Mouse (Mus musculus): ENCODE results near the gene Ptgdr.
"Not testable (repeated sequence)": the region's sequence is repeated elsewhere in the genome, so short reads cannot be mapped to it uniquely, and the experiment has no call there.

Gene Ptgdr

DNA sequence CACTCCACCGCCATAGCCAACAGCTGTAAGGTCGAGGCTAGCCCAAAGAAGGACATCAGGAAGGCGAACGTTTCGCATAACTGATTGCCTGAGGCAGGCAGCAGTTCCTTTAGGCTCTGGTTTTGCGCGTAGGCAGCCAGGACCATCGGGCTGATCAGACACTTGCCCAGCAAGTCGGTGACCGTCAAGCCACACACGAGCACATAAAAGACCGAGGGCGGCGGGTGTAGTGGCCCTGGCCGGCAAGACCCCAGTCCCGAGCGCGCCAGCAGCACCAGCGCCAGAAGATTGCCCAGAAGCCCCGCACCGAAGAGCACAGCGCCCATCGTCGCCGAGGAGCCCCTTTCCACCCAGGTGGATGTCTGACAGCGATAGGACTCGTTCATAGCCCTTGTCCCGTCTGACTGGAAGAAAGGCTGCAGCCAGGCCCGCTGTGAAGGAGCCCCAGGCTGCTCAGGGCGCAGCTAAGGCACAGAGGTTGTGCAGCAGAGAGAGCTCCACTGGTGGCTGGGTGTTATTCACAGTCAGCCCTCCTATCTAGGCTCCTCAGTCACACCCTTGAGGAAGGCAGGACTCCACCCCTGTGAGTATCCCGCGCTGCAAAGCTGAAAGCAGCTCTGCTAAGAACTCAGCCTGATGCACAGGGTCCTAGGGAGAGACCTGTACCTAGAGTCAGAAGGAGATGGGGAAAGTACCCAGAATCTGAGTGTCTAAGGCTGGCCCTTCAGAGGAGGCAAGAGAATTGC, at the start of gene Ptgdr:
TSS of gene Ptgdr (minus strand) at position 508 of the 746 bp plus-strand sequence.
- DNase-seq, result no peak

DNA sequence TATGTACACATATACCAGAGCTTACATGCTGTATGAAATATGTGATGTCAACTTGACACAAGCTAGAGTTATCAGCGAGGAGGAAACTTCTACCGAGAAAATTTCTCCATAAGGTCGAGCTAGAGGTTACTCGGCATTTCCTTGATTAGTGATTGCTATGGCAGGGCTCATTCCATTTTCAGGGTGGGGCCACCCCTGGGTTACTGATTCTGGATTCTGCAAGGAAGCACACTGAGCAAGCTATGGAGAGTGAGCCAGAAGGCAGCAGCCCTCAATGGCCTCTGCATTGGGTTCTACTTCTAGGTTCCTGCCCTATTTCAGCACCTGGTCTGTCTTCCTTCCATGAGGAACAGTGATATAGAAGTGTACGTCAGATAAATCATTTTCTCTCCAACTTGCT, 48.6 kb upstream of the Ptgdr start:
- DNase-seq, result no peak

DNA sequence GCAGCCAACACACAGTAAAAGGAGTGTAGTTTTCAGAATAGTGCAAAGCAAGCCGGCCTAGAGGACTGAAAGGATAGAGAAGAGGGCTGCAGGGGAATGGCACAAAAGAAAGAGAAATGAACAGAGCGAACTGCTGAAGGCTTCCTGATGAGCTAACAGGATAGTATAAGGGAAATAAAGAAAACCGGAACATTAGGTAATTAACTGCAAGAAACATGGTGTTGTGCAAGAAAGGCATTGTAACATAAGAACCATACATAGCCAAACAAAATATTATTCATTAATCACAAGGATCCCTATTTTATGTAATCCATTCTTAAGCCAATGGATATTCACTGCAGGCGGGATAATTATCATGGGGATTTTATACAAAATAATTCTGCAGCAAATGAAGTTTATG, 45.0 kb upstream of the Ptgdr start:
- DNase-seq, result no peak

DNA sequence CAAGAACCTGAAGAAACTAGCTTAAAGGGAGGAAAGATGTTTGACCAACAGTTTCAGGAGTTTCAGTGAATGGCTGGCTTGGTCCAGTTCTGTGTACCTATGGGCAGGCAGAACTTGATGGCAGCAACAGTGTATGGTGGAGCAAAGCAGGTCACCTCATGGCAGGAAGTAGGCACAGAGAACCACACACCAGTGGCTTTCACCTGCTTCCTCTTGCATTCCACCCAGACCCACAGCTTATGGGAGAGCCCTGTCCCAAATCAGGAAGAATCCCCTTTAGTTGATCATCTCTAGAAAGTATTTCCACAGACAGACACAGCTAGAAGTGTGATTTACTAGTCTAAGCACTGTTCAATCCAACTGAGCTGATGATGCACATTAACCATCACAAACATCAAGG, 42.6 kb upstream of the Ptgdr start:
- DNase-seq, result not testable (repeated sequence)

DNA sequence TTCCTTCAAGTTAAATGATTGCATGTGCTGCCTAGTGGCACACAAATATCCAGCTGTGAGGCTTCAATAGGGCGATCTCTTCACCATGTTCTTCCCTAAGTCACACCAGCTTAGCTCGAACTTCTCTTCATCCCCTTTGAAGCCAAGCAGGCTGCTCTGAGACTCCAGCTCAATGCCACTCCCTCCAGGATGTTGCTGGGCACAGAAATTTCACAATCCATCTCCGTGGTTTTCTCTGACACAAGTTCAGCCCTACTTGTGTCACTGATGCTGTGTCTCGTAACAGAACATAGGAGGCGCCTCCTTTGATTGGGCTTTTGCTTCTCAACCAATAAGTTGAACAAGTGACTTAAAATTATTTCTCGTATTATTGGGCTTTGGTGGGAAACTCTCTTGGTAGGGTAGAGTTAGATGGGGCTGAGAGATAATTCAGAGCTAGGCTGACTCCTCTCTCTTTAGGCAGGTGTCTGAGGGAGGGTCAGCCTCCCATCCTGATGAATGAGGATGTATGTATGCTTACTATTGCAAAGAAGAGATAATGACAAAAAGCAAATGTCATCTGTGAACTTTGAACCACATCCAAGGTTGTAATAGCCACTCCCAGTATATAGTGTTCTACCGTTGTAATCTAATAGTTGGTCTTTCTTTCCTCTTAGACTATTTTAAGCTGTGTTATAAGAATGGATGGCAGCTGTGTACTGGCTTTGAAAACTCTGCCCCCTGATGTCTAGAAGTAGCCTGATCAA, 32.4 kb upstream of the Ptgdr start:
- no peak for DNase-seq

DNA sequence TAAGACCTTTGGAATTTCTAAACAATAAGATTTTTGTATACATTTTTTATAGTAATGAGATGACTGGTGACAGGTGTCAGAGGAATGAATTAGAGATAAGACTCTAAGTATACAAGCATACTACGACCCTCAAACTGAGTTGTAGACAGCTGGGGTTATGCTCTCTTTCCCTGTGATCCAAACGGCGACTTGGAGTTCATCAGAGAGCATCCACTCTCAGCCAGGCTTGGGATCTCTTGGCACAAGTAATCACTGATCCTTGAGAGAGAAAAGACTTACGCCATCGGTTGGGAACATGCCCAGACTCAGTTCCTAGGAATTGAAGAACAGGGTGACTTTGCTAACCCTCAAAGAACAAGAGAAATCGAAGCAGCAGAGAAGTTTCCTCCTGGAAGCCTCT, 10.5 kb upstream of the Ptgdr start:
- DNase-seq, result no peak

DNA sequence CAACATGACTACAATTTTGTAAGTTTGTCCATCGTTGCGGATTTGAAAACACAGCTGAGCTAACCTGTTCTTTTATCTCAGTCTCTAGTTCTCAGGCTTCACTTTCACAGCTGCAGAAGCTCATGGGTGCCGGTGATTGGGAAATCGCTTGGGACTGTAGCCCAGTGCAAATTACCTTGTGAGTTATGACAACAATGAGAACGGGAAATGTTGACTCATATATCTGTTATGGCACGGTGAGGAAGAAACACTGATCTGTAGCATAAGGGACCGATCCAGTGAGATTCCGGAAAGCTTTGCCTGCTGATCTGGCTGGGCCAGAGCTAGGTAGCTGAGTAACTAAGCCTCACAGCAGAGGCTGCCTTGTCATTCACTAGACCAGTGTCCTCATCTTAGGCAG, 6.5 kb upstream of the Ptgdr start:
- no peak for DNase-seq

DNA sequence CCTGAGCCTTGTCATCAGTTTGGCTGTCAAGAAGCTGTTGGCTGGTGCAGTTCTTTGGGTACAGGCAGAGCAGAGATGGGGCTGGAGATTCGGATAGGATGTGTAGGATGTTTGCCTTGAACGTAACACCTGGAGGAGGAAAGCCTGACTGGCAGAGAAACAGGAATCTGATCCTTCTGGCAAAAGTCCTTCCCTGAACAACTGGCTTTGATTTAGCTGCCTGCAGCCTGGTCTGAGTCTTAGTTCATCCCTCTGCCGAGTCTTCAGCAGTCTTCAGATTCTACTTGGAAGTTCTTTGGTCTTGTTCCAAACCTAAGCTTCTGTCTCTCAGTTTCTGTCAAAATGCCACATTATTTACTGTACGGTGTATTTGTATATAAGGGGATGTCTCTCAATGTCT, 3.9 kb upstream of the Ptgdr start:
- DNase-seq, result no peak

DNA sequence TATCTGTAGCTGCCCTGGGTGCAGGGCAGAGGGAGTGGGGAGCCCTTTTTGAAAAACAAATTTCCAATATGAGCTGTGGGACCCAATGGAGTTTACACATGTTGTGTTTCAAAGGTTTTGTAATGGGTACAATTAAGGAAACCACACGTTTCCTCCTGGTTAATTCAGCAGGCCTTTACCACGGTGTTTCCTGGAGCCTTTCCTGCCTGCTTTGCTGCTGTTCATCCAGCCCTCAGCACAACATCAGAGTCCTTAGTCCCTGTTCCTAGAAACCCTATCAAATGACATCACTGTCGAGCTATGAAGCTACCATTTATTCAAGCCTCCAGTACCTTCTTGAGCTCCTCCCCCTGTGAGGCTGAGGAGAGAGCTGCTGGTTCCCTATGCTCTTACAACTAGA, 2.0 kb upstream of the Ptgdr start:
- DNase-seq, result no peak

DNA sequence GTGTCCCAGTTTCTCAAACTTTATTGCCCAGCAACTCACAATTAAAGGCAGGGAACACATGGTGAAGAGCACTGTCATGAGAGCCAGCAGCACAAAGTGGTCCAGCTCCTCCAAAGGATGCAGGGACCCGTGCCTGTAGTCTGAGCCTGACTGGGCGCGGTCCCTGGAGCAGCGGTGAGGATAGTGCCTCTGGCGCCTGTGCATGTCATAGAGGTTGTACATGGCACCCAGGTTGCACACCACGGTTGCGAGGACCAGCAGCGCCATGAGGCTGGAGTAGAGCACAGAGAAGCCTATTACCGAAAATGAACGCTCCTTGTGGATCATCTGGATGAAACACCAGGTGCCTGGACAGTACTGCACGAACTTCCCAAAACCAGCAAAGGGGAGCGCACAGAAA, 803 bp downstream of the Ptgdr start:
- no peak for DNase-seq

DNA sequence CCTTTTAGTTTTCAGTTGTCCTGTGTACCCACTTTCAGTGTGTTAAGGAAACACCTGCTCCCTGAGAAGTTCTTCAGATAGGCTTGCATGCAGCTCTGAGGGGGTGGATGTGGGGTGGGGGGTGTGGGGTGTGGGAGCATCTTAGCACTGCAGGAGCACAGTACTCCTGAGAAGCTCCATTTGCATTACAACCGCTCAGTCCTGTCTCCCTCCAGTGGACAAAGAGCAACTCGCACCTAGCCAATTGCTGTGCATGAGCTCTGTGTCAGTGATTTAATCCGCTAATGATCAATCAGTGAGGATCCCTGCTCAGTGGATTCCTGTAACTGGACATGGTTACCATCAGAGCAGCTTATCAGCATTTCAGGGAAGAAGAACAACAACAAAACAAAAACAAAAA, 8.5 kb downstream of the Ptgdr start:
- not testable (repeated sequence) for DNase-seq

DNA sequence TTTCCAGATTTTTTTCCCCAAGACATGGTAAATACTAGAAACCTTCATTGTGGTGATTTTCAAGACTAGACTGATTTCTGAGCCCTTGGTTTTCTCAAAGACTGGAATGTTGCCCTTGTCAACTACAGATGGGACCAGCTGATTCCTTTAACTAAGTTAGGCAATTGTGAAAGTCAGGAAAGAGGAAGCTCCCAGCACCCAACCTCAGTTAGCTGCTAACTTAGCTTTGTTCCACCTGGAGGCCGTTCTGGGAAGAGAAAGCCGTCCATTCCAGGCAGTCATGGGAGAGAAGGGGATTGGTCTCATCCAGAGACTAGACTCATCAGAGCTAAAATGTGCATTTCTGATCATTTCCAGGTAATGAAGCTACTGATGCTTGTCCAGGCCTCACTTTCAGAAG, 11.4 kb downstream of the Ptgdr start:
- no peak for DNase-seq

DNA sequence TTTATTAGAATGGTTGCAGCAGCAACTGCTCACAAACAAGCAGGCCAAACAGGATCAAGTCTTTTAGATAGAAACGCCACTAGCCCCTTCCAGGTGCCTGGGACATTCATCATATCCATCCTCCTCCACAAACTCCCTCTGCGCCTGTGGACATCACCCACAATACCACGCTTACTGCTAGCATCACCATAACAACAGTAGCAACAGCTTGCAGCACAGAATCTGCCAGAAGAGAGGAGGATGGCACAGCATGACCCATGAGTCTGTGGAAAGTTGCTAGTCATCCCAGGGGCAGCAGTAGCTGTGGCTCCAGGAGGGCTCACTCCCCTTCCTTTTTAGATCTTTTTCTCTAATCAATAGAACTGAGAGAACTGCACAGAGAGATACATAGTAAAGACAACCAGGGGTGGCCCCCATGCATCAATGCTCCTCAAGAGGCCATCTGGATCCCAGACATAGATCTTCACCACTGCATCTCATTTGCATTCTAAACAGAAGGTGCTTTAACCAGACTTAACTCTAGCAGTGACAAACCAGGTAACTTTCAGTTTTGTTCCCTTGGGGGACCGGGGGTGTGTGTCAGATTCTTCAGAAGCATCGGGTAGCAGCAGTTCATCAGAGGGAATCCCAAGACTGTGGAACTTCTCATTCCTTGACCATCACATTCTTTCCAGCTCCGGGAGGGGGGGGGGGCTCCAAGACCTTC, 12.5 kb downstream of the Ptgdr start:
- DNase-seq, result no peak

DNA sequence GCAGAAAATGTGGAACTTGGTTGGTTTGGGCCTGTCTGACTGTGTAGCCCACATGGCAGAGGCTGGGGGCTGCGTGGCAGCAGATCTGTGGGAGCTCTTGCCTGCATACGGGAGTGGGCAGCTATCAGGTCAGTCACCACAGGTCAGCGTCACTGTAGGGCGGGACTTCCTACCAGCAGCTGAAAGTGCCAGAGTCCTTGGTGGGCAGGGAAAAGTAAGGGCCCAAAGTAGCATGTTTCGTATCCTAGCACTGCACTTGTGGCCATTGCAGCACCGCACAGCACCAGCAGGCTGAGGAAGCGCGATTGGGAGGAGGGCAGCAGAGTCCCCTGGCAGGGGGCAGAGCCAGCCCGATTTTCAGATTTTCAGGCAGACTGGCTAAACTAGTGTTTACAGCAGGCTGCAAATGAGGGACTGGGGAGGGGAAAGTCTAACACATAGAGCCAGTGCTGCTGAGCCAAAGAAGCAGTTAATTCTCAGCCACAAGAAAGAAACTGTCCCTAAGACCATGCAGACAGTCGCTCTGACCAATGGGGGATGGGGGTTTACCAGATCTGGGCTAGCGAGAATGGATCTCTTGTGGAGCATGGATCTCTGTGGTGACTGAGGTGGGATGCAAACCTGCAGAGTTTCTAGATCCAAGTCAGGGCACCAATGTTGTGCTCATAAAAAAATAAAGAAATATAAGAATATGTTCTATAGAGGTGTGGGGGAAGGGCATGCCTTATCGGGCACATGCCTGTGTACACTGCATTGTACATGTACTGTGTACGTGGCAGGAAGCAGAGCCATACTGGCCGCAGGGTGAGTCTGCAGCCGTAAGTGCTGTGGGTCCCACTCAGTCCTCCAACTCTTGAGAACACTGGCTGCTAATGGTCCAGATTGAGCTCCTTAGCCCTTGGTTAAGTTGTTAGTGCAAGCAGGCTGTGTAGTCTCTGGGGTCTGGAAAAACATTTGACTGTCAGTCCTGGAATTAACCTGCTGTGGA, 15.1 kb downstream of the Ptgdr start:
- no peak for DNase-seq

DNA sequence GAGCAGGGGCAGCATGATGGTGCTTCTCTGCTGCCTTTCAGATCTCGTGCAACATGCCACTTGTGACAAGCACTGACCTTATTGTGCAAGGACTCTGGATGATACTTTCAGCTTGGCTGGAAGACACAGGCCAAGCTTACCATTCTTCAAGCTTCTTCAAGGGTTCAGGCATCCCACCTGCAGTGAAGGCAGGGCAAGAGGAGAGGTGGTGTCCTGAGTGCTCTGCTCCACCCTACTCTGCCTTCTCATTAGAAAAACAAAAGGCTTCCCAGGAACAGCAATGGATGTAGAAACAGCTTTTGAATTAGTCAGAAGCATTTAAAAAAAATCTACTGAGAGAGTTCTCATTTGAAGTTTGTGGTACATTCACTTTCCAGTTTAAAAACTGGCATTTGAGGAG, 20.5 kb downstream of the Ptgdr start:
- DNase-seq, result no peak

DNA sequence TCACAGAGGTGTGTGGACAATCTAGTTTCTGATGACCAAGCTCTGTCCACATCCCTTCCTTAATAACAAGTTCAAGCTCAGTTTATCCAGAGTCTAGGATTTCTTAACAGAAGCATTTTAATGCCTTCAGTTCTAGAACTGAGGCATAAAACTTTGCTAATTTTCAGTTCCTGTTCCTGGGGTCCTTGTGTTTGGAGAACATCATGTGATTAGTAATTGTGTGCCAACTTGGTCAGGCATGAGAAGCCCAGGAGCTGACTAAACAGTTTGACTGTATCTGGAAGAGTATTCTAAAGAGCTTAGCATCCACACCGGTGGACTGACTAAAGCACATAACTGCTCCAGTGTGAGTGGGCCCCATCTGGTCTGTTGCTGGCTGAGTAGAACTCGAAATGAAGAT, 24.0 kb downstream of the Ptgdr start:
- no peak for DNase-seq

DNA sequence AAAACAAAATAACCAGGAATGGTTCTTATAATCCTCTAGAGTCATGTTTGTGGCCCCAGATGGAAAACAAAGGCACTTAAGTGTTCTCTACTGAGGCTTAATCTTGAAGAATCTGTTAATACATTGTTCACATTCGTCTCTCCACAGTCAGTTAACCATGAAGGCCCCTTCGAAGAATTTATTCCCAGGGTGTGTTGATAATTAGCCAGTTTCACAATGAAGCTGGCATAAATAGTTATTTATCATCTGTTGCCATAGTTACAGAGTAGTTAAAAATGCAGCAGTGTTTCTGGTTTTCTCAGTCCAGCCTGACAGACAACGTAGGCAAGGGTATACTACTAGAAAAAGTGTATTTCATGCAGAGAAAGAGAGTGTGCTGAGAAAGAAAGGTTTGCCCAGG, 25.0 kb downstream of the Ptgdr start:
- not testable (repeated sequence) for DNase-seq

DNA sequence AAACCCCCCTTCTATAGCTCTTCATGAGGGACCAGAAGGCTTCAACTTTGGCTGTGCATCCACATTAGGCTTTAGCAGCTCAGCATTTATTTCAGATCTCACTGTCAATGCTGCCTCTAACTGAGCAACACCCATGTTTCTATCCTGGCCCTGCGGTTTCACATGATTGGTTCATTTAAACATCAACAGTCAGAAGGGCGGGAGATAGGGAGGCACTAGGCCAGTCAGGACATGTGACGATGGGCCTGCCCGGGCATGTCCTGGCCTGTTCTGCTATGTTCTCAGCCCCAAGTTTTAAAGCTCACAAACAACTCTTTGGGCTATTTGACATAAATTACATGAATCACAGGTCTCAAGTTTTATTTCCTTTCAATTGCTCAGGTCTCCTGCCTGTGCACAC, 26.1 kb downstream of the Ptgdr start:
- DNase-seq, result not testable (repeated sequence)

DNA sequence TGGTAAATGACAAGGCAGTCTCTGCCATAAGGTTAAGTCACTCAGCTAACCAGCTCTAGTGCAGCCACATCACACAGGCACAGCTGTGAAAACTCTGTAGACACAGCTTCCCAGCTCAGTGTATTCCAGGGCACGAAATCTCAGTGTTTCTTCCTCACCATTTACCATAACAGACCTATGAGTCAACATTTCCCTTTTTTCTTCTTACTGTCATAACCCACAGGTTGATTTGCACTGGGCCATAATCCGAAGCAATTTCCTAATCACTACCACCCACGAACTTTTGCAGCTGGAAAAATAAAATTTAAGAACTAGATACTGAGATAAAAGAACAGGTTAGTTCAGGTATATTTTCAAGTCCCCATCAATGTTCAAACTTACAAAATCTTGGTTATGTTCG, 31.4 kb downstream of the Ptgdr start:
- DNase-seq, result no peak

DNA sequence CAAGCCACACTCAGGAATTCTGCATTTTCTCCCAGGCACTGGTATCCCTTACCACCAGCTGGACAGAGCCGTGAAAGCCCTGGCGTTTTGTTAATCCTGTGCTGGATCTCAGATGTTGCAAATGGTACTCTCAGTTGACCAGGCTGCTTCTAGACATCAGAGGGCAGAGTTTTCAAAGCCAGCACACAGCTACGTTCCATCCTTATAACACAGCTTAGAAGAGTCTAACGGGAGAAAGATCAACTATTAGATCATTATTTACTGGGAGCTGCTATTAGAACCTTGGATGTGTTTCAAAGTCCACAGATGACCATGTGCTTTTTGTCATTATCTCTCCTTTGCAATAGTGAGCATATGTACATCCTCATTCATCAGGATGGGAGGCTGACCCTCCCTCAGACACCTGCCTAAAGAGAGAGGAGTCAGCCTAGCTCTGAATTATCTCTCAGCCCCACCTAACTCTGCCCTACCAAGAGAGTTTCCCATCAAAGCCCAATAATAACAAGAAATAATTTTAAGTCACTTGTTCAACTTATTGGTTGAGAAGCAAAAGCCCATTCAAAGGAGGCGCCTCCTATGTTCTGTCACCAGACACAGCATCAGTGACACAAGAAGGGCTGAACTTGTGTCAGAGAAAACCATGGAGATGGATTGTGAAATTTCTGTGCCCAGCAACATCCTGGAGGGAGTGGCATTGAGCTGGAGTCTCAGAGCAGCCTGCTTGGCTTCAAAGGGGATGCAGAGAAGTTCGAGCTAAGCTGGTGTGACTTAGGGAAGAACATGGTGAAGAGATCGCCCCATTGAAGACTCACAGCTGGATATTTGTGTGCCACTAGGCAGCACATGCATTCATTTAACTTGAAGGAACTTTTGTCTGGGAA, 37.8 kb downstream of the Ptgdr start:
- no peak for DNase-seq

DNA sequence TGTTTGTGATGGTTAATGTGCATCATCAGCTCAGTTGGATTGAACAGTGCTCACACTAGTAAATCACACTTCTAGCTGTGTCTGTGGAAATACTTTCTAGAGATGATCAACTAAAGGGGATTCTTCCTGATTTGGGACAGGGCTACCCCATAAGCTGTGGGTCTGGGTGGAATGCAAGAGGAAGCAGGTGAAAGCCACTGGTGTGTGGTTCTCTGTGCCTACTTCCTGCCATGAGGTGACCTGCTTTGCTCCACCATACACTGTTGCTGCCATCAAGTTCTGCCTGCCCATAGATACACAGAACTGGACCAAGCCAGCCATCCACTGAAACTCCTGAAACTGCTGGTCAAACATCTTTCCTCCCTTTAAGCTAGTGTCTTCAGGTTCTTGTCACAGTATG, 46.0 kb downstream of the Ptgdr start:
- DNase-seq, result not testable (repeated sequence)

Measured in cerebellum, adult 11-12 months (tissue).